Mouse (Mus musculus) left cerebral cortex, adult 2 months (tissue): ENCODE measurements around the gene 1700019D03Rik. TPM values are rescaled to one million over a fixed set of nuclear protein-coding genes. Genes with fewer than 3 reads are reported as not detected.

Experiments
- DNase-seq, 2 experiments: peaks; one replicate each; pipeline ENCODE4 v3.0.0; 2021 to 2022; ENCODE audit warnings: low spot score in 2 of 2, mixed read lengths in 1 of 2; ENCODE audit errors: extremely low spot score in 1 of 2
- H3K27ac ChIP-seq: fragments of 200-600 bp; 2 replicates; pipeline ENCODE4 v1.8.1; 2022
- H3K4me3 ChIP-seq: fragments of 200-600 bp; 2 replicates; pipeline ENCODE4 v1.8.1; 2022
- CTCF ChIP-seq: fragments of 200-600 bp; IDR thresholded peaks from 2 replicates; pipeline ENCODE4 v1.8.1; 2022; ENCODE audit warnings: antibody characterized with exemption, mild to moderate bottlenecking, moderate library complexity
- intact Hi-C: fragments of 180-260 bp; cut with DNase I; formaldehyde crosslinking; loops from one replicate; pipeline ENCODE4 v1.15.1; 2025
- total RNA-seq, 2 experiments: library from RNA; stranded (reverse); gene quantifications; 2 replicates each; pipeline ENCODE4 v1.2.3; 2021

Gene 1700019D03Rik
- total RNA-seq, 2 experiments from 2014 or later = 12.8 to 13.7 TPM

GRCm38 (mm10) chr1:53018746-53019505 lies 1.1 kb downstream of the 1700019D03Rik start:
- Histone ChIP-seq H3K4me3 (no peak overlapping the region), H3K27ac (no peak overlapping the region)
- no peak for DNase-seq
- intact Hi-C loops = no loop called here
- TF ChIP-seq CTCF = no peak

GRCm38 (mm10) chr1:53015606-53016005 lies 4.4 kb downstream of the 1700019D03Rik start:
- Histone ChIP-seq H3K4me3 (no peak overlapping the region), H3K27ac (peak overlapping the region; percentile 53; the same call in 1 of the 2 replicates)
- TF ChIP-seq CTCF = no peak
- DNase-seq = no peak
- intact Hi-C loops = no loop called here

GRCm38 (mm10) chr1:53014716-53015115 lies 5.3 kb downstream of the 1700019D03Rik start:
- DNase-seq = no peak
- H3K27ac ChIP-seq = peak overlapping the region; percentile 53

GRCm38 (mm10) chr1:52986692-52987091 lies 33.3 kb downstream of the 1700019D03Rik start:
- no peak for TF ChIP-seq CTCF
- Histone ChIP-seq H3K27ac (peak overlapping the region; percentile 83), H3K4me3 (no peak overlapping the region)
- intact Hi-C loops = no loop called here
- DNase-seq = peak; percentile 14 to 25

More at GRCm38 (mm10) chr1:53014716-53015115, 5.3 kb downstream of the 1700019D03Rik start:
- TF ChIP-seq CTCF = no peak
- intact Hi-C loops = no loop called here
- H3K4me3 ChIP-seq = no peak overlapping the region

- no peak for DNase-seq
- H3K27ac ChIP-seq = no peak overlapping the region
Observed at GRCm38 (mm10) chr1:52973198-52973597, 46.8 kb downstream of the 1700019D03Rik start.

GRCm38 (mm10) chr1:52971881-52972503 lies 48.0 kb downstream of the 1700019D03Rik start:
- TF ChIP-seq CTCF = no peak

More at GRCm38 (mm10) chr1:52973198-52973597, 46.8 kb downstream of the 1700019D03Rik start:
- no peak overlapping the region for H3K4me3 ChIP-seq
- no peak for TF ChIP-seq CTCF
- intact Hi-C loops = no loop called here

GRCm38 (mm10) chr1:52964581-52964980 lies 55.4 kb downstream of the 1700019D03Rik start:
- DNase-seq = no peak
- TF ChIP-seq CTCF = no peak
- Histone ChIP-seq H3K4me3 (no peak overlapping the region), H3K27ac (no peak overlapping the region)
- intact Hi-C loops = no loop called here

More at GRCm38 (mm10) chr1:52971881-52972503, 48.0 kb downstream of the 1700019D03Rik start:
- DNase-seq = no peak
- intact Hi-C loops = no loop called here
- Histone ChIP-seq H3K4me3 (no peak overlapping the region), H3K27ac (no peak overlapping the region)

- intact Hi-C loops = no loop called here
- no peak for TF ChIP-seq CTCF
Observed at GRCm38 (mm10) chr1:52963097-52963496, 56.9 kb downstream of the 1700019D03Rik start.

GRCm38 (mm10) chr1:52960191-52960590 lies 59.8 kb downstream of the 1700019D03Rik start:
- DNase-seq = no peak
- Histone ChIP-seq H3K4me3 (no peak overlapping the region), H3K27ac (no peak overlapping the region)
- no peak for TF ChIP-seq CTCF
- intact Hi-C loops = no loop called here

More at GRCm38 (mm10) chr1:52963097-52963496, 56.9 kb downstream of the 1700019D03Rik start:
- no peak for DNase-seq
- Histone ChIP-seq H3K4me3 (no peak overlapping the region), H3K27ac (no peak overlapping the region)

GRCm38 (mm10) chr1:52956746-52957145 lies 63.2 kb downstream of the 1700019D03Rik start:
- no peak for DNase-seq
- TF ChIP-seq CTCF = no peak
- Histone ChIP-seq H3K4me3 (no peak overlapping the region), H3K27ac (no peak overlapping the region)
- intact Hi-C loops = loop anchor here (2.0 to 10.0 kb wide), 3 partner anchors 76 to 318 kb away; no protein-coding TSS in a partner anchor

- peak; percentile 54 to 66 for DNase-seq
- peak; percentile 78 for TF ChIP-seq CTCF
- intact Hi-C loops = loop anchor here (5.0 to 10.0 kb wide), 2 partner anchors 308 to 320 kb away; no protein-coding TSS in a partner anchor
- H3K4me3 ChIP-seq = no peak overlapping the region
- H3K27ac ChIP-seq = no peak overlapping the region
Observed at GRCm38 (mm10) chr1:52955102-52955501, 64.9 kb downstream of the 1700019D03Rik start.

- Histone ChIP-seq H3K4me3 (no peak overlapping the region), H3K27ac (no peak overlapping the region)
- TF ChIP-seq CTCF = no peak
- intact Hi-C loops = loop anchor here (10.0 kb wide), 1 partner anchor 320 kb away; no protein-coding TSS in a partner anchor
- no peak for DNase-seq
Observed at GRCm38 (mm10) chr1:52954456-52954855, 65.5 kb downstream of the 1700019D03Rik start.
